Mouse (Mus musculus) heart, postnatal 0 days (tissue): ENCODE data around the gene Hspa12a.

ENCODE experiments used
- CTCF ChIP-seq: IDR thresholded peaks from 2 replicates; pipeline ENCODE4 v1.5.1; 2016; ENCODE audit warnings: antibody characterized with exemption, control low read depth, low read depth
- EP300 ChIP-seq: IDR thresholded peaks from 2 replicates; pipeline ENCODE4 v1.6.1; 2016; ENCODE audit warnings: antibody characterized with exemption, low read depth

GRCm38 (mm10) chr19:58750822-58751221 lies 192.6 kb downstream of the Hspa12a start:
- TF ChIP-seq CTCF (no peak), EP300 (no peak)
